Comparison of ENCODE assay signal across 13 mouse cellular contexts in genomic region chr7:98388881-98389501, GRCm38 (mm10). TPM values are rescaled to one million over a fixed set of nuclear protein-coding genes. Genes with fewer than 3 reads are reported as not detected.
DNase-seq lines count a peak whose midpoint lies in the region; ATAC-seq and TF ChIP-seq lines count a peak whose summit lies in the region.
"Had no signal": no experiment of that assay in that cellular context is flagged by ENCODE, and none has a peak within 500 bp of the region (broad histone marks: within the 10 kb centered on the region; RNA-seq: fewer than 3 reads in every experiment).

No protein-coding gene starts in this region.

- peak overlapping the region; percentile 63 for H3K27ac ChIP-seq in forebrain, embryonic 15.5 days (replicated peaks)
- H3K27ac ChIP-seq in forebrain, embryonic 10.5 days = no peak overlapping the region
- H3K27ac ChIP-seq in stomach, embryonic 16.5 days (ENCODE audit: low read length) = no peak overlapping the region
- no peak overlapping the region for H3K27ac ChIP-seq in stomach, postnatal 0 days (replicated peaks)
- no peak overlapping the region for H3K27ac ChIP-seq in neural tube, embryonic 14.5 days (ENCODE audit: low read depth, low read length)
- H3K27ac ChIP-seq: heart, embryonic 13.5 days; liver, embryonic 13.5 days had no signal

- peaks cover 25% of the 10 kb centered on the region for H3K4me1 ChIP-seq in forebrain, embryonic 15.5 days
- peaks cover 4% of the 10 kb centered on the region for H3K4me1 ChIP-seq in forebrain, embryonic 10.5 days
- peaks cover 8% of the 10 kb centered on the region for H3K4me1 ChIP-seq in stomach, embryonic 16.5 days (ENCODE audit: control insufficient read depth, insufficient read depth, low read length)
- peaks cover 6% of the 10 kb centered on the region; the same call in 1 of the 2 replicates for H3K4me1 ChIP-seq in stomach, postnatal 0 days (replicated peaks; ENCODE audit: control insufficient read depth, insufficient read depth)
- H3K4me1 ChIP-seq in neural tube, embryonic 14.5 days (ENCODE audit: control insufficient read depth, insufficient read depth, low read length) = no peaks in the 10 kb centered on the region

- TF ChIP-seq CTCF in stomach, postnatal 0 days (IDR thresholded peaks at IDR 0.05; ENCODE audit: low read depth) = no peak

- no peak overlapping the region for H3K4me2 ChIP-seq in forebrain, embryonic 15.5 days (replicated peaks)
- no peak overlapping the region for H3K4me2 ChIP-seq in stomach, embryonic 16.5 days (ENCODE audit: low read depth, low read length)
- H3K4me2 ChIP-seq in stomach, postnatal 0 days (replicated peaks; ENCODE audit: low read depth) = no peak overlapping the region
- H3K4me2 ChIP-seq in neural tube, embryonic 14.5 days (ENCODE audit: low read depth, low read length) = no peak overlapping the region
- H3K4me2 ChIP-seq: heart, embryonic 13.5 days; liver, embryonic 13.5 days had no signal

- H3K27me3 ChIP-seq in forebrain, embryonic 15.5 days = no peaks in the 10 kb centered on the region
- no peaks in the 10 kb centered on the region for H3K27me3 ChIP-seq in forebrain, embryonic 10.5 days (ENCODE audit: poor library complexity, severe bottlenecking)
- no peaks in the 10 kb centered on the region for H3K27me3 ChIP-seq in stomach, embryonic 16.5 days (ENCODE audit: control insufficient read depth, insufficient read depth, low read length)
- no peaks in the 10 kb centered on the region for H3K27me3 ChIP-seq in stomach, postnatal 0 days (ENCODE audit: control insufficient read depth, insufficient read depth, low read length)
- H3K27me3 ChIP-seq in neural tube, embryonic 14.5 days (ENCODE audit: control insufficient read depth, insufficient read depth, low read length) = no peaks in the 10 kb centered on the region
- H3K27me3 ChIP-seq: liver, embryonic 13.5 days had no signal

- no peaks in the 10 kb centered on the region for H3K9me3 ChIP-seq in forebrain, embryonic 15.5 days
- no peaks in the 10 kb centered on the region for H3K9me3 ChIP-seq in forebrain, embryonic 10.5 days
- no peaks in the 10 kb centered on the region for H3K9me3 ChIP-seq in stomach, embryonic 16.5 days (replicated peaks; ENCODE audit: control insufficient read depth, low read length)
- no peaks in the 10 kb centered on the region for H3K9me3 ChIP-seq in stomach, postnatal 0 days (ENCODE audit: control insufficient read depth, low read length)
- no peaks in the 10 kb centered on the region for H3K9me3 ChIP-seq in neural tube, embryonic 14.5 days (ENCODE audit: control insufficient read depth, low read length)
- H3K9me3 ChIP-seq: heart, embryonic 13.5 days; liver, embryonic 13.5 days had no signal

- 54% methylated on average over 12 of the region's 12 CpGs for WGBS in forebrain, embryonic 15.5 days
- 87% methylated on average over 12 of the region's 12 CpGs for WGBS in forebrain, embryonic 10.5 days
- 68% methylated on average over 12 of the region's 12 CpGs for WGBS in stomach, embryonic 16.5 days
- 70% methylated on average over 12 of the region's 12 CpGs for WGBS in stomach, postnatal 0 days
- WGBS in neural tube, embryonic 14.5 days = 67% methylated on average over 12 of the region's 12 CpGs

- no peak overlapping the region for H3K9ac ChIP-seq in forebrain, embryonic 15.5 days (replicated peaks)
- no peak overlapping the region for H3K9ac ChIP-seq in stomach, embryonic 16.5 days (ENCODE audit: low read length)
- H3K9ac ChIP-seq in stomach, postnatal 0 days (ENCODE audit: low read length) = no peak overlapping the region
- H3K9ac ChIP-seq in neural tube, embryonic 14.5 days (replicated peaks; ENCODE audit: low read depth, low read length) = no peak overlapping the region
- H3K9ac ChIP-seq: heart, embryonic 13.5 days; liver, embryonic 13.5 days had no signal

- H3K4me3 ChIP-seq in forebrain, embryonic 15.5 days = no peak overlapping the region
- no peak overlapping the region for H3K4me3 ChIP-seq in forebrain, embryonic 10.5 days
- H3K4me3 ChIP-seq in stomach, embryonic 16.5 days (replicated peaks; ENCODE audit: low read length) = no peak overlapping the region
- H3K4me3 ChIP-seq in stomach, postnatal 0 days (ENCODE audit: low read depth, low read length) = no peak overlapping the region
- H3K4me3 ChIP-seq in neural tube, embryonic 14.5 days (ENCODE audit: low read depth, low read length) = no peak overlapping the region
- H3K4me3 ChIP-seq: heart, embryonic 13.5 days; liver, embryonic 13.5 days had no signal

- ATAC-seq in forebrain, embryonic 15.5 days (replicated peaks) = peak; percentile 41
- 0 out of 2 replicates have a peak, but pooled peaks have one; percentile 19 for ATAC-seq in stomach, embryonic 16.5 days (ENCODE audit: insufficient read depth, low FRiP score)
- no peak; the same call in 1 of the 2 replicates for ATAC-seq in stomach, postnatal 0 days (ENCODE audit: low FRiP score, low TSS enrichment)
- peak; percentile 36; the same call in 1 of the 2 replicates for ATAC-seq in neural tube, embryonic 14.5 days (ENCODE audit: low read depth)

- no peaks in the 10 kb centered on the region for H3K36me3 ChIP-seq in forebrain, embryonic 15.5 days
- H3K36me3 ChIP-seq in forebrain, embryonic 10.5 days (replicated peaks) = no peaks in the 10 kb centered on the region
- H3K36me3 ChIP-seq in stomach, embryonic 16.5 days (ENCODE audit: control insufficient read depth, insufficient read depth, low read length) = no peaks in the 10 kb centered on the region
- no peaks in the 10 kb centered on the region for H3K36me3 ChIP-seq in stomach, postnatal 0 days (ENCODE audit: control insufficient read depth, insufficient read depth, low read length)
- H3K36me3 ChIP-seq in neural tube, embryonic 14.5 days (ENCODE audit: control insufficient read depth, insufficient read depth, low read length) = no peaks in the 10 kb centered on the region
- H3K36me3 ChIP-seq: heart, embryonic 13.5 days; liver, embryonic 13.5 days had no signal

- no peak for TF ChIP-seq EP300 in stomach, postnatal 0 days (optimal IDR thresholded peaks at IDR 0.05)

- intact Hi-C loops in heart, postnatal 14 days (cut with DNase I) = no loop called here

- DNase-seq in forebrain, embryonic 10.5 days (ENCODE audit: extremely low spot score, low spot score) = no peak
- DNase-seq in stomach, postnatal 0 days (ENCODE audit: low spot score) = no peak
- DNase-seq in heart, postnatal 14 days = peak; percentile 57 to 64
- DNase-seq in kidney, postnatal 10 days = no peak
- no peak for DNase-seq in ovary, postnatal 36 days (ENCODE audit: low spot score)
- DNase-seq: adrenal gland, postnatal 25 days; liver, embryonic 13.5 days had no signal

RNA-seq across cellular contexts. Expression of gene Tsku, which starts 27.9 kb away (rescaled TPM):
- 7.9 and 8.6 TPM in 2 replicates for polyA plus RNA-seq in forebrain, embryonic 15.5 days (2015; fragmentation: Nextera tagmentation; extraction: Ambion mirVana)
- 8.7 and 9.3 TPM in 2 replicates for polyA plus RNA-seq in forebrain, embryonic 10.5 days (2016; fragmentation: Nextera tagmentation; extraction: Ambion mirVana)
- 9.9 and 11.5 TPM in 2 replicates for polyA plus RNA-seq in stomach, embryonic 16.5 days (2015; fragmentation: Nextera tagmentation; extraction: Ambion mirVana)
- polyA plus RNA-seq in stomach, postnatal 0 days (2015; fragmentation: Nextera tagmentation; extraction: Ambion mirVana) = 29.9 and 34.0 TPM in 2 replicates
- 1 to 10 TPM; 4.0 to 4.4 TPM for total RNA-seq in heart, postnatal 14 days (2021)
- 8.7 and 9.4 TPM in 2 replicates for polyA plus RNA-seq in neural tube, embryonic 14.5 days (2014; fragmentation: Nextera tagmentation; extraction: Ambion mirVana)
- total RNA-seq: neutrophil, adult 5-6 weeks had no signal

RNA-seq across cellular contexts. Expression of gene Gucy2d, which starts 51.2 kb away (rescaled TPM):
- not detected in 2 replicates for polyA plus RNA-seq in forebrain, embryonic 15.5 days (2015; fragmentation: Nextera tagmentation; extraction: Ambion mirVana)
- not detected in 2 replicates for polyA plus RNA-seq in forebrain, embryonic 10.5 days (2016; fragmentation: Nextera tagmentation; extraction: Ambion mirVana)
- 0.12 TPM in 1 of 2 replicates, not detected in the other for polyA plus RNA-seq in stomach, embryonic 16.5 days (2015; fragmentation: Nextera tagmentation; extraction: Ambion mirVana)
- 0.02 TPM in 1 of 2 replicates, not detected in the other for polyA plus RNA-seq in stomach, postnatal 0 days (2015; fragmentation: Nextera tagmentation; extraction: Ambion mirVana)
- total RNA-seq in heart, postnatal 14 days (2021) = under 1 TPM in 1 of 2 experiments, not detected in 1; 0.17 TPM
- 0.37 TPM in 1 of 2 replicates, not detected in the other for polyA plus RNA-seq in neural tube, embryonic 14.5 days (2014; fragmentation: Nextera tagmentation; extraction: Ambion mirVana)
- total RNA-seq: adrenal gland, postnatal 25 days; neutrophil, adult 5-6 weeks had no signal
- polyA plus RNA-seq: heart, embryonic 13.5 days; liver, embryonic 13.5 days; stomach, embryonic 14.5 days had no signal

Comparison
In these comparisons a context has a peak if more than half of its experiments do, and no peak if none do; other contexts are left out.
1. DNase-seq: peak in heart, postnatal 14 days (2 of 2); none in forebrain, embryonic 10.5 days (single experiment), stomach, postnatal 0 days (single experiment), kidney, postnatal 10 days (single experiment) and ovary, postnatal 36 days (single experiment).